Mouse (Mus musculus): ENCODE measurements around the gene Cpe. TPM values are rescaled to one million over a fixed set of nuclear protein-coding genes. Genes with fewer than 3 reads are reported as not detected.
A peak's percentile ranks its signal among the peaks of the same experiment; 100 is the strongest.

Gene Cpe
- polyA plus RNA-seq, 1 experiment: 79.2 TPM

DNA sequence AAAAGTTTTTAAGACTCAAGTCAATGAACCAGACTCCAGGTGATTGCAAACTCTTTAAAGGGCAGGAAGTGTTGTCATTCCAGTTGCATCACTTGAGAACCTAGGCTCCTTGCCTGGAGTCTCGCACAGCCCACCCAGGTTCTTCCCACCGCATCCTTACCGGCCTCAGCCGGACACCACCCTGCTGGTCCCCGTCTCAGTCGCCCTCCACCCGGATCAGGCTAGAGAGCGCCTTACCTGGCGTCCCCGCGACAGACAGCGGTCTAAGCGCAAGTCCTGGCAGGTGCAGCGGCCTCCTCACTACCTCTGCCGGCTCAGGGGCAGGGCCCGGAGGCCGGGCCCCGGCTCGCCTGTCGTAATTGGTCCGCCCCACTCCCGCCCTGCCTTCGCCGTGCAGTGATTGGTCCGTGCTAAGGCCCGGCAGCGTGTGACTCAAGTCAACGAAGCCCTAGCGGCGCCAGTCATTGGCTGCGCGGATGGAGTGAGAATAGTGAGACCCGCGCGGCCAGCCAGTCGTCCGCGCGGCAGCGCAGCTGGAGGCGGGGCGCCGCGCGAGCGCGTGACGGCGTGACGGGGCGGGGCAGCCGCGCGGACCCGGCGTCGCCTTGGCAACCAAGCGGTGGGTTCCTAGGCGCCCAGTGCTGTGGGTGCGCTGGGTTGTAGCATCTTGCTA is 40.6 kb upstream of the Cpe start, which contains the start of gene Msmo1:
Gene Msmo1, minus strand, starts transcription at position 522 of the 673 bp plus-strand sequence.
- peaks cover 50% of the 10 kb centered on the region for H3K79me2 ChIP-seq (ENCODE audit: control insufficient read depth, insufficient read depth)
- TF ChIP-seq USF1 (IDR thresholded peaks at IDR 0.05; ENCODE audit: low read depth) (peak; percentile 25), MYOG (IDR thresholded peaks at IDR 0.05; ENCODE audit: control insufficient read depth, extremely low read depth, insufficient read length) (no peak), CEBPB (IDR thresholded peaks at IDR 0.05; ENCODE audit: low read depth) (peak; percentile 36), MYOD1 (IDR thresholded peaks at IDR 0.05; ENCODE audit: control insufficient read depth, insufficient read length, low read depth) (peak; percentile 6), MAX (IDR thresholded peaks at IDR 0.05) (no peak)
- no peaks in the 10 kb centered on the region for H3K27me3 ChIP-seq (ENCODE audit: control insufficient read depth, insufficient read depth, insufficient read length)
- H3K79me3 ChIP-seq (ENCODE audit: low read depth): peaks cover 41% of the 10 kb centered on the region
- H3ac ChIP-seq (ENCODE audit: control insufficient read depth, insufficient read length, low read depth): peak within 1 kb of the TSS; percentile 65
- peaks cover 28% of the 10 kb centered on the region for H3K36me3 ChIP-seq (ENCODE audit: control insufficient read depth, insufficient read depth)
- peak within 1 kb of the TSS; percentile 69 for H3K4me3 ChIP-seq (ENCODE audit: insufficient read depth, poor library complexity, severe bottlenecking)

DNA sequence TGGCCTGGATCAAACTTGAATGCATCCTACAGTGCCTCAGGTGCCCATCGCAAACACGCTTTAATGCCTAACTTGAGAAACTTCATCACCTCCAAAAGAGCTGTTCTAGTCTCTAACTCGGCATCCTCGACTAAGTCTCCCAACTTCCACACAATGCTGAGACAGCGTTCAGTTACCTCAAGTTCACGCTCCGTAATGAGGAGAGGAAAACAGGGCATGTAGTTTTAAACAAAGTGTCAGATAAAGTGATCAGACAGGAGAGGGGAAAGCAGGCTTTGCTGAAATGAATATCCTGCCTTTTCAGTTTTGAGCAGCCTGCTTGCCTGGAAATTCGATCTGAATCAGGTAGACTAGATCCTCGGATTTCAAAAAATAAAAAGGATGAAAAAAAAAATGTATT is 39.7 kb upstream of the Cpe start:
- no peaks in the 10 kb centered on the region for H3K27me3 ChIP-seq (ENCODE audit: control insufficient read depth, insufficient read depth, insufficient read length)
- H3ac ChIP-seq (ENCODE audit: control insufficient read depth, insufficient read length, low read depth): peak overlapping the region; percentile 65
- H3K79me3 ChIP-seq (ENCODE audit: low read depth): peaks cover 48% of the 10 kb centered on the region
- H3K36me3 ChIP-seq (ENCODE audit: control insufficient read depth, insufficient read depth): peaks cover 36% of the 10 kb centered on the region
- H3K4me3 ChIP-seq (ENCODE audit: insufficient read depth, poor library complexity, severe bottlenecking): peak overlapping the region; percentile 69
- peaks cover 58% of the 10 kb centered on the region for H3K79me2 ChIP-seq (ENCODE audit: control insufficient read depth, insufficient read depth)
- TF ChIP-seq MAX (IDR thresholded peaks at IDR 0.05) (no peak), FOSL1 (IDR thresholded peaks at IDR 0.05; ENCODE audit: insufficient read depth, low read length, poor library complexity, severe bottlenecking) (no peak), CEBPB (IDR thresholded peaks at IDR 0.05; ENCODE audit: low read depth) (no peak), MYOD1 (IDR thresholded peaks at IDR 0.05; ENCODE audit: control insufficient read depth, insufficient read length, low read depth) (no peak), CTCF (IDR thresholded peaks at IDR 0.05; ENCODE audit: control insufficient read depth, insufficient read depth, insufficient read length) (no peak)

DNA sequence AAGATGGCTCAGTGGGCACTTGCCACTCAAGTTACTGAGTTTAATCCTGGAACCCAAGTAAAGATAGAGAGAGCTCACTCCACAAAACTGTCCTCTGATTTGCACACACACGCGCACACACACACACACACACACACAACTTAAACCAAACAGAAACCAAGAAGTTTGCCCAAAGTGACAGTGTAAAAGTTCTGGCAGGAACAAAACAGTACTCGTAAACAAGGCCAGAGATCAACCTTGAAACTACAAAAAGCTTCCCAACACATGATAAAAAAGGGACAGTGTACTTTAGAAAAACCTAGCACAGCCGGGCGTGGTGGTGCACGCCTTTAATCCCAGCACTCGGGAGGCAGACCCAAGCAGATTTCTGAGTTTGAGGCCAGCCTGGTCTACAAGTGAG is 35.3 kb upstream of the Cpe start:
- peaks cover 77% of the 10 kb centered on the region for H3K79me2 ChIP-seq (ENCODE audit: control insufficient read depth, insufficient read depth)
- H3K27me3 ChIP-seq (ENCODE audit: control insufficient read depth, insufficient read depth, insufficient read length): no peaks in the 10 kb centered on the region
- H3K36me3 ChIP-seq (ENCODE audit: control insufficient read depth, insufficient read depth): peaks cover 68% of the 10 kb centered on the region
- H3K4me3 ChIP-seq (ENCODE audit: insufficient read depth, poor library complexity, severe bottlenecking): no peak overlapping the region
- peaks cover 59% of the 10 kb centered on the region for H3K79me3 ChIP-seq (ENCODE audit: low read depth)
- TF ChIP-seq MAX (IDR thresholded peaks at IDR 0.05) (no peak), MYOD1 (IDR thresholded peaks at IDR 0.05; ENCODE audit: control insufficient read depth, insufficient read length, low read depth) (no peak), FOSL1 (IDR thresholded peaks at IDR 0.05; ENCODE audit: insufficient read depth, low read length, poor library complexity, severe bottlenecking) (no peak), USF1 (IDR thresholded peaks at IDR 0.05; ENCODE audit: low read depth) (no peak), CTCF (IDR thresholded peaks at IDR 0.05; ENCODE audit: control insufficient read depth, insufficient read depth, insufficient read length) (no peak)
- no peak overlapping the region for H3ac ChIP-seq (ENCODE audit: control insufficient read depth, insufficient read length, low read depth)

DNA sequence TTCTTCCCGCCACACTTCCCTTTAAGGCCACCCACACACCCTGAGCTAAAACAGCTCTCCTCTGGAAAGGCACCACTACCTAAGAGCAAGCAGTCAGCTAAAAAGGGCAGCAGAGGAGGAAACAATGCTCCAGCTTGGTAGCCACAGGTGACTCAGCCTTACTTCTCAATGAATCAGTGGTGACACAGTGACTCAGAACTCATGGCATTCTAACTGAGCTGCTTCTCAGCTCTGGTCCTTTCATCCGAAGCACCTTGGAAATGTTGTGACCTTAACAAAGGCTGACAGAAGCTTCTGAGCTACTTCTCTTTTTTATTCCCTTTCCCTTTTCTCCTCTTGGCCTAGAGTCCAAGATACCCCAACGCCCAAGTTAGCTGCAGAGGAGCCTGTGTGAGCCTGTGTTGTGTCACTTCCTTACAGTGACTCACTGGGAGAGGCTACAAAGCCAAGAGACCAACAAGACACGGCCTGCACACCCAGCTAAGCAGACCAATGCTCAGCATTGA is 33.4 kb upstream of the Cpe start:
- H3K27me3 ChIP-seq (ENCODE audit: control insufficient read depth, insufficient read depth, insufficient read length): no peaks in the 10 kb centered on the region
- peaks cover 58% of the 10 kb centered on the region for H3K79me2 ChIP-seq (ENCODE audit: control insufficient read depth, insufficient read depth)
- TF ChIP-seq FOSL1 (IDR thresholded peaks at IDR 0.05; ENCODE audit: insufficient read depth, low read length, poor library complexity, severe bottlenecking): peak; percentile 93
- no peak for TF ChIP-seq MAX (IDR thresholded peaks at IDR 0.05)
- TF ChIP-seq MYOD1 (IDR thresholded peaks at IDR 0.05; ENCODE audit: control insufficient read depth, insufficient read length, low read depth): peak; percentile 24
- H3K36me3 ChIP-seq (ENCODE audit: control insufficient read depth, insufficient read depth): peaks cover 81% of the 10 kb centered on the region
- peaks cover 41% of the 10 kb centered on the region for H3K79me3 ChIP-seq (ENCODE audit: low read depth)
- no peak overlapping the region for H3K4me3 ChIP-seq (ENCODE audit: insufficient read depth, poor library complexity, severe bottlenecking)
- H3ac ChIP-seq (ENCODE audit: control insufficient read depth, insufficient read length, low read depth): no peak overlapping the region

DNA sequence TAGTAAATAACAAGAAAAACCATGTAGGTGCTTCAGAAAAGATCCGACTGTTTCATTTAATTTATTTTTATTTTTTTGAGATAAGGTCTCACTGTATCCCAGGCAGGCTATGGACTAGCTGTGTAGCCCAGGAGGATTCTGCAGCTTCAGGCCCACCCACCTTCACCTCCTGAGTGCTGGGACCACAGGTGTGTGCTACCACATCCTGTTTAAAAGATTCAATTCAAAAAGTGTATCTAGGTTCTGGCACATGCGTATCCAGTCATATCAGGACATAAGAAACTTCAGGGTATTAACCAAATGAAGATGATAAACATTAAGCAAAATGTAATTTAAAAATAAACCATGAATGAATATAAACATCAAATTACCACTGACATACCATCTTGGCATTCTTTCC is 30.4 kb upstream of the Cpe start:
- H3K4me3 ChIP-seq (ENCODE audit: insufficient read depth, poor library complexity, severe bottlenecking): no peak overlapping the region
- peaks cover 17% of the 10 kb centered on the region for H3K79me3 ChIP-seq (ENCODE audit: low read depth)
- H3K36me3 ChIP-seq (ENCODE audit: control insufficient read depth, insufficient read depth): peaks cover 84% of the 10 kb centered on the region
- H3ac ChIP-seq (ENCODE audit: control insufficient read depth, insufficient read length, low read depth): no peak overlapping the region
- TF ChIP-seq USF1 (IDR thresholded peaks at IDR 0.05; ENCODE audit: low read depth) (no peak), MAX (IDR thresholded peaks at IDR 0.05) (no peak), MYOD1 (IDR thresholded peaks at IDR 0.05; ENCODE audit: control insufficient read depth, insufficient read length, low read depth) (no peak), CEBPB (IDR thresholded peaks at IDR 0.05; ENCODE audit: low read depth) (no peak), CTCF (IDR thresholded peaks at IDR 0.05; ENCODE audit: control insufficient read depth, insufficient read depth, insufficient read length) (no peak), MYOG (IDR thresholded peaks at IDR 0.05; ENCODE audit: control insufficient read depth, extremely low read depth, insufficient read length) (no peak), FOSL1 (IDR thresholded peaks at IDR 0.05; ENCODE audit: insufficient read depth, low read length, poor library complexity, severe bottlenecking) (no peak)
- peaks cover 28% of the 10 kb centered on the region for H3K79me2 ChIP-seq (ENCODE audit: control insufficient read depth, insufficient read depth)
- no peaks in the 10 kb centered on the region for H3K27me3 ChIP-seq (ENCODE audit: control insufficient read depth, insufficient read depth, insufficient read length)

DNA sequence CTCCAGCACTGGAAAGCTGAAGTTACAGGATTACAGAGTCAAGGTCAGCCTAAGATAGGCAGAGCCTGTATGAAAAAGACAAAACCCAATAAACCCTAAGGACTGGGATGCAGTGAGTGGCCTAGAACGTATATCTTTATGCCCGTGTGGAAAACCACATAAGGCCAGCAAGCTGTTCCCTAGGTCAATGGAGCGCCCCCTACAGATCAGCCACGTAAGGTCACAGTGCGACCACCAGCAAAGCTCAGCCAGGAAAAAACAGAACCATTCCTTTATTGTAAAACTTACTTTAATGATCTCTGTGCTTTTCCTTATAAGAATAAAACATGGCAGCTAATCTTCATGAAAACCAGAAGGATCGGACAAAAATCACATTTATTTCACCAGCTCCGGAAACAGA is 25.0 kb upstream of the Cpe start:
- Histone ChIP-seq H3K79me3 (ENCODE audit: low read depth) (no peaks in the 10 kb centered on the region), H3ac (ENCODE audit: control insufficient read depth, insufficient read length, low read depth) (no peak overlapping the region), H3K4me3 (ENCODE audit: insufficient read depth, poor library complexity, severe bottlenecking) (no peak overlapping the region), H3K79me2 (ENCODE audit: control insufficient read depth, insufficient read depth) (no peaks in the 10 kb centered on the region), H3K27me3 (ENCODE audit: control insufficient read depth, insufficient read depth, insufficient read length) (no peaks in the 10 kb centered on the region), H3K36me3 (ENCODE audit: control insufficient read depth, insufficient read depth) (peaks cover 67% of the 10 kb centered on the region)
- TF ChIP-seq CEBPB (IDR thresholded peaks at IDR 0.05; ENCODE audit: low read depth) (no peak), MYOG (IDR thresholded peaks at IDR 0.05; ENCODE audit: control insufficient read depth, extremely low read depth, insufficient read length) (no peak), MYOD1 (IDR thresholded peaks at IDR 0.05; ENCODE audit: control insufficient read depth, insufficient read length, low read depth) (no peak), MAX (IDR thresholded peaks at IDR 0.05) (no peak), CTCF (IDR thresholded peaks at IDR 0.05; ENCODE audit: control insufficient read depth, insufficient read depth, insufficient read length) (no peak), USF1 (IDR thresholded peaks at IDR 0.05; ENCODE audit: low read depth) (no peak), FOSL1 (IDR thresholded peaks at IDR 0.05; ENCODE audit: insufficient read depth, low read length, poor library complexity, severe bottlenecking) (no peak)

Measured in C2C12 (cell line).